Mouse (Mus musculus) ES-E14 (cell line): ENCODE measurements around the gene Snai1.

Experiments
- CHD2 ChIP-seq: IDR thresholded peaks from 2 replicates; pipeline ENCODE4 v1.6.1; 2014; ENCODE audit warnings: mild to moderate bottlenecking, low read depth, low read length, inconsistent platforms
- HCFC1 ChIP-seq: IDR thresholded peaks from 2 replicates; pipeline ENCODE4 v1.6.1; 2012; ENCODE audit warnings: low read length, inconsistent platforms, borderline replicate concordance; ENCODE audit not compliant: insufficient read depth
- MAFK ChIP-seq: IDR thresholded peaks from 2 replicates; pipeline ENCODE4 v1.6.1; 2014; ENCODE audit warnings: mild to moderate bottlenecking, low read depth, low read length, inconsistent platforms; ENCODE audit not compliant: insufficient read depth
- ZC3H11A ChIP-seq: IDR thresholded peaks from 2 replicates; pipeline ENCODE4 v1.6.1; 2012; ENCODE audit warnings: low read depth, mild to moderate bottlenecking, inconsistent platforms, low read length, borderline replicate concordance
- ZNF384 ChIP-seq: IDR thresholded peaks from 2 replicates; pipeline ENCODE4 v1.6.1; 2012; ENCODE audit warnings: low read depth, low read length, inconsistent platforms

- TF ChIP-seq HCFC1 (no peak), CHD2 (no peak), MAFK (no peak), ZNF384 (no peak), ZC3H11A (no peak)
Observed at GRCm38 (mm10) chr2:167530536-167530935, 7.5 kb upstream of the Snai1 start.
